Mouse (Mus musculus): ENCODE measurements around the gene Zbtb7b. TPM values are rescaled to one million over a fixed set of nuclear protein-coding genes. Genes with fewer than 3 reads are reported as not detected.
A peak's percentile ranks its signal among the peaks of the same experiment; 100 is the strongest.

Zbtb7b gene
- total RNA-seq, 2 experiments from 2014 or later, result 23.4 to 24.5 TPM

GRCm38 (mm10) chr3:89419981-89420380 is 25.4 kb upstream of the Zbtb7b start:
- intact Hi-C loops (cut with DNase I), result no loop called here
- no peak for DNase-seq

DNA sequence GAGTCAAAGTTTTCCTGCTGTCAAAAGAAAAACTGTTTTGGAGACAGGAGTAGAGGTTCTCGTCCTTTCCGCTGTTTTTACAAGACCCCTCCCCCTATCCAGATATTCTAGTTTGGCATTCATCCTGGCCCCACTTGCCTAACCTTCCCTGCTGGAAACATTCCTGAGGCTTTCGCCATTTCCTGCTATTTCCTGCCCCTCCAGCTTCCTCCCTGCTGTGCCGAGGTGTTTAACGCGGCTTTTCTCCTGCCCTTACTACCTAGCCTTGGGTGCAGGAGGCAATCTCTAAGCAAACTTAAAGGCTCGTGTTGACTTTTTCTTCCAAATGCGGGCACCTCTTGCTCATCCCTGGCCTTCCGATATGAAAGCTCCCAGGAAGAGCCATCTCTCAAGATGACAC is 25.0 kb upstream of the Zbtb7b start:
- intact Hi-C loops (cut with DNase I), result no loop called here
- DNase-seq, result peak in 1 of 2 experiments; percentile 44

GRCm38 (mm10) chr3:89418861-89419250 is 24.3 kb upstream of the Zbtb7b start:
- intact Hi-C loops (cut with DNase I), result no loop called here
- DNase-seq, result peak; percentile 69 to 80

DNA sequence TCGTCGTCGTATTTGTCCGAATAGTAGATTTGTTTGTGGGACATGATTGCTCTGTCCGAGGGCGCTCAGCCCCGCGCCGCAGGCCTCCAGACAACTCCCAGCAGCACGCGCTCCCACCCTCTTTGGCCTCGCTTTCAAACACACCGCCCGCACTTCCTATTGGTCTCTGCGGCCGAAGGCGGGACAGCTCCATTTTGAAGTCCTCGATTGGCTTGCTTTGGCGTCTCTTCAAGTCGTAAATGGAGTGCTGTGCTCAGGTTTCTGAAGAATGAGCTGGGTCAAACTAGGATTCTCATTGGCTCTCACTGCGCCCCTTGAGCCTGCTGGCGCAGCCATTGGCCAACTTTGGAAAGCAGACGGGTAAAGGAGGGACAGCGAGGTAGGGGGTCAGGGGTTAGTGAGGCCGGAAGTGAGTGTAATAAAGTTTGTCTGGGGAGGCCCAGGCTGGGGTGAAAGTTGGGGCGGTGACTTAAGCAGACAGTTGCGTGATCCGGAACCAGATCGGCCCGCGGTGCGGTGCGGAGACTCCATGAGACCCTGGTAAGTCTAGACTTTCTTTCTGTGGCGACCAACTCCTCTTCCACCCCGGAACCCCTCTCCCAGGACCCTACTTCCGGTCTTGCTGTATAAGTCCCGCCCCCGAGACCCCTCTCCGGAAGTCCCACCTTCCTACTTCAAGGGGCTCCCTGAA is 23.7 kb upstream of the Zbtb7b start, which contains the start of the genes Cks1b and Shc1:
TSS of gene Cks1b (minus strand) at position 214 of the 691 bp plus-strand sequence.
TSS of gene Shc1 (plus strand) at position 274 of the 691 bp plus-strand sequence.
- intact Hi-C loops (cut with DNase I), result no loop called here
- DNase-seq, result peak; percentile 86 to 90

DNA sequence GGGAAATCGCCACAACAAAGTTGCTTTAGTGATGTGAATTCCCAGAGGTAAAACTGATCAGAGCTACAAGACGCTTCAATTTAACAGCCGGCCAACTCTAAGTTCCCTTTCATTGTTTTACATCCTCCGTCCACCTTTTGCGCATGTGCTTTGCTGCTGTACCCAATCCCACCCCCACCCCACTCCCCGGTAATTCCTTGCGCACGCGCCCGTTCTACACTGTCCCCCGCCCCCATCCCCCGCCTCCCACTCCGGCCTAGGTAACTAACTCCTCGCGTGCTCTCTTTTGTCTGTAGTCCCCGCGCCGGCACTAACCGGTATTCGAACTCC is 23.2 kb upstream of the Zbtb7b start:
- intact Hi-C loops (cut with DNase I), result no loop called here
- no peak for DNase-seq

DNA sequence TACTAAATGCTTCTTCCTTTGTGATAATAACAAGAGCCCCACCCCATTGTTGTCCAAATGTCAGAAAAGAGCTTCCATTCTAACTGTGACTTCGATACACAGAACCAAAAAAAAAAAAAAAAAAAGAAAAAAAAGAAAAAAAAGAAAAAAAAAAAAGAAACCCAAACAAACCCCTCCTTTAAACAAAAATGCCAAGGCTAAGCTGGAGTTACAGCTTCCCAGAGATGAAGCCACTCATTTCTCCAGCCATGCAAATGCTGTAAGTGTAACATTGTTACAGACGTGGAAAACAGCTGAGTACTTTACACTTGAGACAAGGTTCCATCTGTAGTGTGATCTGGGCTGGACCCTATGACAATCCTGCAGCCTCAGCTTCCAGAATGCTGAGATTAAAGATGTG is 22.6 kb upstream of the Zbtb7b start:
- no peak for DNase-seq
- intact Hi-C loops (cut with DNase I), result no loop called here

DNA sequence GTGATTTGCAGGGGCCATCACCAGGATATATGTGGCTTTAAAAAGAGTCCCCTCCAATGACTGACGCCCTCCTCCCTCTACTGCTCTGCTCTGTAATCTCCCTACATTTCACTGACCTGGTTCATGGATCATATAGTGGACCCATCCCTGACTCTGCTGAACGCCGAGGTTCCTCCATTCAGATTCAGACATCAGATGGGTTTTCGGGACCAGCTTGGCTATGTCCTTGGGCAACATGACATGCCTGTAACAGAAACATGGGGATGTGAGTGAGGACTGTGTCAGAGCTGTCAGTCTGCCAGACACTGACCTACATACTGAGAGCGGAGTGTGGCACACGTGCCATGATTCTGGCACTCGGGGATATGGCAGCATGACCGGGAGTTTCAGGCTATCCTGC is 21.6 kb upstream of the Zbtb7b start:
- DNase-seq, result no peak
- intact Hi-C loops (cut with DNase I), result no loop called here

DNA sequence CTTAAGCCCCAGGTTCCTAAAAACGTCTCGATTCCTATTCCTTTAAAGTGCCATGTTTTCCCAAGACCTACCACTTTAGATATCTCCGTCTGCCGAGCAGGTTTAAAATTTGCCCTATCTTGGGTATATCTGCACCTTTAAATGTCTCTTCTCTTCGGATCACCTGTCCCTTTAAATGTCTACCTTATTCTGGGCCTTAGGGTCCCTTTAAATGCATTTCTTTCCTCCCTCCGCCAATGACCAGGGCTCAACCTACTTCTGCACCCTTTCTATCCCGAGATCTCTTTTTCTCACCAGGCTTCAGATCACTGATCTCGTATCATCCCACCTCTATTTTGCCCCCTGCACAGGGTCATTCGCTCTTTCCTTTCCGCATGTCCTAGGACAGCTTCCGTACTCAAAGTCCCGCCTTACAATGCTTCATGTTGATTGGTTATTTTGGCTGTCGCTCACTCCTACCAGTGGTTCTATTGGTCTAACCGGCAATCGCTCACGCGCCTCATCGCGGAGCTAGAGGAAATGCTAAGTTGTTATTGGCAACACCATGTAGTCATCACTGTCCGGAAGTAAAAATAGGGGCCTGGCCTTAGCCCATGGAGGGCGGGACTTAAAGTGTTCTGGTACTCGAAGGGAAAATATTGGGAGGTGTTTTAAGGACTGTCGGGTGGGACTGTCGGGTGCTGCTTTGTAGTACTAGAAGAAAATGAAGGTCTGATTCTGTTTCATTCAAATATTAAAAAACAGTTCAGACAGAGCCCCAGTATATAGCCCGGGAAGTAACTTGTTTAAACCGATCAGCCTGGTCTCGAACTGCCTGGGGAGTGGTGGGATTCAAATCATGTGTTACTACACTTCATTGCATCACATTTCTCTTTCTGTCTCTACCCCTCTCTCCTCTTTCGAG is 17.2 kb upstream of the Zbtb7b start, which contains the start of gene Flad1:
TSS of gene Flad1 (minus strand) at position 381 of the 904 bp plus-strand sequence.
- peak; percentile 94 to 97 for DNase-seq
- intact Hi-C loops (cut with DNase I), result no loop called here

DNA sequence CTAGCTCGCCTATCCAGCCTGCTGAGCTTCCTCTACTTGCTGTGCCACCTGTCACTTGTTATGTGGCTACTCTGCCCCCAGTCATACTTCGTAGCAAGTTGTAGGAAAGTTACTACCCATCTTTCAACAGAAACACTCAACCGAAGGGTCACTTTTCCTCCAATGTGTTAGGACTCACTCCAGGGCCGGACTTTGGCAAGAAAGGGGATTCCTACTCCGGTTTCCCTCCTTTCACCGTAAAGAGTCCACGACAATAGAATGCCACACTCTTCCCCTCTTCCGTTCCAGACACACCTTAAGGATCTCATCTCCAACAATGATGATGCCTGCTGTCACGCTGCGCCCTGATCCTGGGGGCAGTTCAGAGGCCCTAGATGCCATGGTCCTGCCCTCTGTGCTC is 16.3 kb upstream of the Zbtb7b start:
- DNase-seq, result no peak
- intact Hi-C loops (cut with DNase I), result no loop called here

- intact Hi-C loops (cut with DNase I), result no loop called here
- DNase-seq, result no peak
Measured at GRCm38 (mm10) chr3:89409701-89410100, 15.1 kb upstream of the Zbtb7b start.

- intact Hi-C loops (cut with DNase I), result no loop called here
- no peak for DNase-seq
Measured at GRCm38 (mm10) chr3:89408448-89408847, 13.9 kb upstream of the Zbtb7b start.

- intact Hi-C loops (cut with DNase I), result no loop called here
- no peak for DNase-seq
Measured at GRCm38 (mm10) chr3:89406887-89407286, 12.3 kb upstream of the Zbtb7b start.

- intact Hi-C loops (cut with DNase I), result no loop called here
Measured at GRCm38 (mm10) chr3:89402693-89403092, 8.1 kb upstream of the Zbtb7b start, which contains the start of gene Lenep. TSS of gene Lenep (minus strand) at chr3:89402793.

GRCm38 (mm10) chr3:89401329-89401728 is 6.8 kb upstream of the Zbtb7b start:
- intact Hi-C loops (cut with DNase I), result no loop called here
- DNase-seq, result no peak

More at GRCm38 (mm10) chr3:89402693-89403092, 8.1 kb upstream of the Zbtb7b start, which contains the start of gene Lenep:
- no peak for DNase-seq

DNA sequence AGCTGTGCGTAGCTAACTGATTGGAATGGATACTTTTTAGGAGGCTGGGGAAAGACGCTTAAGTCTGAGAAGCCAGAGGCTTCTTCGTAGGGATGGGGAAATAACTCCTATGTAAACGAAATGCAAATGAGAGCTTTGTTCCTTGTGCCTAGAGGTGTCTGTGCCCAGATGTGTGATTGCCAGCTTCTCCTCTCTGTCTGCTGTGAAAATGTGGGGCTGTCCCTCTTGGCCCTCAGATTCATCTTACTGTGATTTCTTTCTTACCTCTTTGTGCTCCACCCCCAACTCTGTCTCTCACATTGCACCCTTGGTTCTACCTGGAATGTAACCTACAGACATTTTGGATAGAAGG is 2.1 kb upstream of the Zbtb7b start:
- intact Hi-C loops (cut with DNase I), result no loop called here
- DNase-seq, result no peak

DNA sequence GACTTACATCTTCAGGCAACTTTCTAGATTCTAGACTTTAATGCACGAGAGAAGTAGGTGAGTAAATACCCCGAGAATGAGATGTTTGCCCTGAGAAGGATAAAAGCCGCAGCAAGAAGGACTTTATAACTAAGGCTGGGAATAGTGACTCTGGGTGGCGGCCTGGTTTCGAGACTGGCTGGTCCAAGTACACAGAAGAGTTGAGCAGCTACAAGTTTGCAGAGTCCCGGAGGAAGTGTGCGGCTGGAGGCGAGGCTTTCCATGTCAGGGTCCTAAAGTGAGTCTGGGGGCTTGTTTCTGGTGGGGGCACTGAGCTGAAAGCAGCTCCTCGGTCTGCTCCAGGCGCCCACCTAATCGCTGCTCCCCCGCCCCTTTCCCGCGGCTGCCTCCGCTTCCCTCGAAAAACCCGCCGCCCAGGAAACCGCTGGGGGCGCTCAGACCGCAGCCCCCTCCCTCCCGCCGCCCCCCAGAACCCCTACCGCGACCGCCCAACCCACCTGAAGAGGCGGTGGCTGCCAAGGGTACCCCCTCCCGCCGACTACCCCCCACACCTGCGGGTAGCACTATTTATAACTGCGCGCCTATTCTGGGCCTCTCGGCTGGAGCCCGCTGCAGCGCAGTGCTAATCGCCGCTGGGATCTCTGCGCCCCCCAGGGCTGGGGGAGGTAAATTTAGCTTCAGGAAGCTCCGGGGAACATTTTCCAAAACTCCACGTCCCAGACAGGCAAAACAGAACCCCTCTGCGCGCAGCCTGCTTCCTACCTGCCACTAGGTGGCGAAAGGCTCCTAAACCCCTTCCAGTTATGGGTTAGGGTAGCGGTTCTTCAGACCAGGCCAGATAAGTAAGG is 1.5 kb upstream of the Zbtb7b start:
- peak in 1 of 2 experiments; percentile 63 for DNase-seq
- intact Hi-C loops (cut with DNase I), result no loop called here

- DNase-seq, result no peak
- intact Hi-C loops (cut with DNase I), result no loop called here
Measured at GRCm38 (mm10) chr3:89395419-89395805, 836 bp upstream of the Zbtb7b start.

DNA sequence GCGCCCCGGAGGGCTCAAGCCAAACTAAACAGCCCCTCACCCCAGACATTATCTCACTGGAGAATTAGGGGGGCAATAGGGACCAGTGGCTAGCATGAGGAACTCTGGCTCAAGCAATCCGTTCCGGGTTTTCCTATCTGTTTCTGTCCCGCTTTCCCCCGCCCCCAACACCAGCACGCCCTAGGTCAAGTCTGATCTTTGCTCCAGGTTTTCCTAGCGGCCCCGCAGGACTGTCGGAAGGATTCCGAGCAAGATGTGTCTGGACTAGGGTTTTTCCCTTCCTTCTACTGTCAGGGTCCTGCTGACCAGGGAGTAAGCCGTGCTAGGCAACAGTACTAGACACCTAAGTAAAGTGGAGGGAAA is 299 bp upstream of the Zbtb7b start:
- intact Hi-C loops (cut with DNase I), result loop anchor here (5.0 kb wide), 1 partner anchor 42 kb away; the partner anchor contains the start of gene Pbxip1
- DNase-seq, result peak; percentile 74 to 78

- DNase-seq, result peak; percentile 98 to 99
- intact Hi-C loops (cut with DNase I), result loop anchor here (5.0 kb wide), 1 partner anchor 44 kb away; the partner anchor contains the start of gene Pbxip1
Measured at GRCm38 (mm10) chr3:89393605-89394004, 971 bp downstream of the Zbtb7b start.

DNA sequence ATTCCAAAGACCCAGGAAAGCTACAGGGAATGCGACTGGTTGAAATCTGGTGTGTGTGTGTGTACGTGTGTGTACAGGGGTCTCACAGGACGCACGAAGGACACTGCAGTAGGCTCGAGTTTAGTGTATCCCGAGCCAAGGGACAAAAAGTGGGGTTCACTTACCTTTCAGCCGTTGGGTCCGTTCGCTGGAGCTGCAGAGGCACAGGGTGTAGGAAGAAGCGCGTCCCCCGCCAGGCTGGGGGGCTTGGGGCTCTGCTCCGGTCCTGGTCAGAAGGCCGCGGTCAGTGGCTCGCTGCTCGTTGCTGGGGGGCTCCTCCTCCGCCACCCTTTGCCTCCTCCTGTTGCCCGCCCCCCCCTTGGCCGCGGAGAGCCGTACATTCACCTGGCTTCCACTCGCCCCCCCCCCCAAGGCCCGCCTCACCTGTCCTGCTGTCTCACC is 1.7 kb downstream of the Zbtb7b start:
- intact Hi-C loops (cut with DNase I), result loop anchor here (5.0 kb wide), 1 partner anchor 44 kb away; the partner anchor contains the start of gene Pbxip1
- DNase-seq, result peak in 1 of 2 experiments; percentile 53

Data from gastrocnemius, postnatal 36 days (tissue).